Mouse (Mus musculus) ES-E14 (cell line): Measurements from ENCODE around the gene Nadsyn1. TPM values are rescaled to one million over a fixed set of nuclear protein-coding genes. Genes with fewer than 3 reads are reported as not detected.

ENCODE experiments used
- DNase-seq: peaks from one replicate; pipeline ENCODE4 v3.0.0-alpha.2; 2013; ENCODE audit warnings: low read depth, low spot score
- H3K27ac ChIP-seq: 2 replicates; pipeline ENCODE4 v1.5.1; 2012; ENCODE audit warnings: low read depth, mild to moderate bottlenecking, low read length, moderate library complexity, mixed read lengths; ENCODE audit not compliant: poor library complexity, insufficient read depth, severe bottlenecking
- H3K36me3 ChIP-seq: 2 replicates; pipeline ENCODE4 v1.6.1; 2012; ENCODE audit warnings: mild to moderate bottlenecking, low read length, moderate library complexity, mixed read lengths; ENCODE audit not compliant: control insufficient read depth, poor library complexity, insufficient read depth, severe bottlenecking
- H3K4me1 ChIP-seq, 2 experiments: fragments of 150-350 bp in 1 of 2; sonication (generic) in 1 of 2; 2 replicates each; pipeline ENCODE4 v1.6.1; 2012; ENCODE audit warnings: low read length in 2 of 2, mild to moderate bottlenecking in 1 of 2, mixed read lengths in 1 of 2; ENCODE audit not compliant: control insufficient read depth in 2 of 2, insufficient read depth in 2 of 2, poor library complexity in 1 of 2
- H3K4me3 ChIP-seq, 2 experiments: fragments of 150-350 bp in 1 of 2; sonication (generic) in 1 of 2; 2 replicates each; pipeline ENCODE4 v1.5.1; 2012; ENCODE audit warnings: low read length in 2 of 2, low read depth in 1 of 2, mild to moderate bottlenecking in 1 of 2, mixed read lengths in 1 of 2; ENCODE audit not compliant: insufficient read depth in 1 of 2, poor library complexity in 1 of 2, severe bottlenecking in 1 of 2
- H3K9ac ChIP-seq: 2 replicates; pipeline ENCODE4 v1.6.1; 2012; ENCODE audit warnings: low read depth, mild to moderate bottlenecking, low read length, mixed read lengths; ENCODE audit not compliant: poor library complexity, insufficient read depth, severe bottlenecking
- H3K9me3 ChIP-seq: fragments of 150-350 bp; sonication (generic); 2 replicates; pipeline ENCODE4 v1.6.1; 2012; ENCODE audit warnings: low read depth, mild to moderate bottlenecking, low read length; ENCODE audit not compliant: control insufficient read depth, insufficient read depth
- CHD2 ChIP-seq: IDR thresholded peaks from 2 replicates; pipeline ENCODE4 v1.6.1; 2014; ENCODE audit warnings: mild to moderate bottlenecking, low read depth, low read length, inconsistent platforms
- HCFC1 ChIP-seq: IDR thresholded peaks from 2 replicates; pipeline ENCODE4 v1.6.1; 2012; ENCODE audit warnings: low read length, inconsistent platforms, borderline replicate concordance; ENCODE audit not compliant: insufficient read depth
- MAFK ChIP-seq: IDR thresholded peaks from 2 replicates; pipeline ENCODE4 v1.6.1; 2014; ENCODE audit warnings: mild to moderate bottlenecking, low read depth, low read length, inconsistent platforms; ENCODE audit not compliant: insufficient read depth
- ZC3H11A ChIP-seq: IDR thresholded peaks from 2 replicates; pipeline ENCODE4 v1.6.1; 2012; ENCODE audit warnings: low read depth, mild to moderate bottlenecking, inconsistent platforms, low read length, borderline replicate concordance
- ZNF384 ChIP-seq: IDR thresholded peaks from 2 replicates; pipeline ENCODE4 v1.6.1; 2012; ENCODE audit warnings: low read depth, low read length, inconsistent platforms
- in situ Hi-C, 2 experiments: fragments of 600-800 bp; cut with MboI; formaldehyde crosslinking; loops; one replicate each; pipeline ENCODE4 v1.15.1; 2025; ENCODE audit warnings: low sequenced_read_pairs in 2 of 2, inconsistent platforms in 1 of 2; ENCODE audit not compliant: unreplicated experiment in 2 of 2
- total RNA-seq: library from RNA; depleted of rRNA; stranded (reverse); fragments of 300-350 nt; gene quantifications from 2 replicates; pipeline ENCODE4 v1.2.3, GENCODE M21; 2012

Gene Nadsyn1
- total RNA-seq, 1 experiment: 4.9 TPM

- H3K36me3 ChIP-seq: peaks cover 44% of the 10 kb centered on the region
- in situ Hi-C loops: no loop called here
- no peak overlapping the region for H3K27ac ChIP-seq
These were observed 25.6 kb upstream of the Nadsyn1 start for GRCm38 (mm10) chr7:143848127-143848767.

GRCm38 (mm10) chr7:143841301-143841700, 18.7 kb upstream of the Nadsyn1 start:
- no peak overlapping the region for H3K9ac ChIP-seq
- no peak overlapping the region for H3K27ac ChIP-seq
- no peak for TF ChIP-seq ZNF384
- TF ChIP-seq MAFK: no peak
- TF ChIP-seq ZC3H11A: no peak
- TF ChIP-seq CHD2: no peak
- no peak for TF ChIP-seq HCFC1
- in situ Hi-C loops: no loop called here
- DNase-seq: no peak
- no peaks in the 10 kb centered on the region for H3K4me1 ChIP-seq
- H3K4me3 ChIP-seq: no peak overlapping the region
- peaks cover 74% of the 10 kb centered on the region for H3K36me3 ChIP-seq
- no peaks in the 10 kb centered on the region for H3K9me3 ChIP-seq

More at GRCm38 (mm10) chr7:143848127-143848767, 25.6 kb upstream of the Nadsyn1 start:
- no peak for DNase-seq
- 0 out of 4 replicates have a peak, but pooled peaks cover 0 to 4% of the 10 kb centered on the region in 2 experiments for H3K4me1 ChIP-seq
- H3K9me3 ChIP-seq: no peaks in the 10 kb centered on the region
- TF ChIP-seq ZNF384 (no peak), HCFC1 (no peak), ZC3H11A (no peak), MAFK (no peak), CHD2 (no peak)
- no peak overlapping the region for H3K9ac ChIP-seq
- H3K4me3 ChIP-seq: no peak overlapping the region

GRCm38 (mm10) chr7:143840121-143840520, 17.5 kb upstream of the Nadsyn1 start:
- Histone ChIP-seq H3K4me3 (no peak overlapping the region), H3K36me3 (peaks cover 65% of the 10 kb centered on the region), H3K9ac (no peak overlapping the region), H3K4me1 (peaks cover 0 to 3% of the 10 kb centered on the region in 2 experiments; a peak in 1 of 4 replicates), H3K9me3 (no peaks in the 10 kb centered on the region), H3K27ac (no peak overlapping the region)
- no peak for DNase-seq
- TF ChIP-seq MAFK (no peak), HCFC1 (no peak), ZNF384 (no peak), ZC3H11A (no peak), CHD2 (no peak)
- in situ Hi-C loops: no loop called here

GRCm38 (mm10) chr7:143837705-143838358, 15.2 kb upstream of the Nadsyn1 start:
- Histone ChIP-seq H3K4me3 (no peak overlapping the region), H3K36me3 (peaks cover 57% of the 10 kb centered on the region), H3K9ac (no peak overlapping the region), H3K27ac (no peak overlapping the region), H3K9me3 (no peaks in the 10 kb centered on the region), H3K4me1 (peaks cover 0 to 5% of the 10 kb centered on the region in 2 experiments; a peak in 1 of 4 replicates)
- DNase-seq: no peak
- in situ Hi-C loops: no loop called here
- no peak for TF ChIP-seq CHD2
- TF ChIP-seq MAFK: no peak
- TF ChIP-seq ZC3H11A: no peak
- TF ChIP-seq ZNF384: no peak
- TF ChIP-seq HCFC1: no peak
